Mouse (Mus musculus) small intestine, adult 2 months (tissue): ENCODE results near the gene Lonp2. TPM values are rescaled to one million over a fixed set of nuclear protein-coding genes. Genes with fewer than 3 reads are reported as not detected.

ENCODE experiments used
- H3K27ac ChIP-seq: fragments of 200-500 bp; 2 replicates; pipeline ENCODE4 v1.5.1; 2012; ENCODE audit warnings: low read depth, low read length, control low read depth, inconsistent platforms; ENCODE audit not compliant: insufficient read depth
- H3K27me3 ChIP-seq: fragments of 200-500 bp; 2 replicates; pipeline ENCODE4 v1.6.1; 2012; ENCODE audit warnings: mild to moderate bottlenecking, moderate library complexity, low read length, inconsistent platforms; ENCODE audit not compliant: control insufficient read depth, insufficient read depth
- H3K36me3 ChIP-seq: fragments of 200-500 bp; 2 replicates; pipeline ENCODE4 v1.6.1; 2012; ENCODE audit warnings: mild to moderate bottlenecking, low read length, control low read depth, inconsistent platforms; ENCODE audit not compliant: control insufficient read depth, insufficient read depth
- H3K4me1 ChIP-seq: fragments of 200-500 bp; 2 replicates; pipeline ENCODE4 v1.6.1; 2012; ENCODE audit warnings: low read length, inconsistent platforms, mixed read lengths; ENCODE audit not compliant: control insufficient read depth, insufficient read depth, insufficient read length
- H3K4me3 ChIP-seq: fragments of 200-500 bp; 2 replicates; pipeline ENCODE4 v1.5.1; 2012; ENCODE audit warnings: low read depth, mild to moderate bottlenecking, control low read depth, inconsistent platforms, low read length, moderate library complexity
- CTCF ChIP-seq: fragments of 200-500 bp; IDR thresholded peaks from 2 replicates; pipeline ENCODE4 v1.5.1; 2012; ENCODE audit warnings: low read depth, mild to moderate bottlenecking, control low read depth, inconsistent platforms, low read length, moderate library complexity, mixed read lengths; ENCODE audit not compliant: insufficient replicate concordance, insufficient read length; ENCODE audit errors: extremely low read depth
- POLR2A ChIP-seq: fragments of 200-500 bp; IDR thresholded peaks from 2 replicates; pipeline ENCODE4 v1.6.1; 2012; ENCODE audit warnings: low read depth, mild to moderate bottlenecking, control low read depth, inconsistent platforms, low read length, moderate library complexity
- WGBS: fragments of 180-500 bp; shearing (Covaris S2); methylation state at CpG from one replicate; pipeline ENCODE4 v1.1.7; 2018; 5-methylcytosine and 5-hydroxymethylcytosine counted together
- polyA plus RNA-seq: library from polyadenylated mRNA; depleted of rRNA; stranded (reverse); fragments of >200 nt; gene quantifications from 2 replicates; pipeline ENCODE4 v1.2.3, GENCODE M21; 2012

Lonp2 gene
- polyA plus RNA-seq, 1 experiment: 59.5 TPM

- no peak for TF ChIP-seq CTCF
- TF ChIP-seq POLR2A: no peak
- WGBS: 51% methylated on average over 5 of the region's 5 CpGs
These were observed 27.6 kb downstream of the Lonp2 start for GRCm38 (mm10) chr8:86651416-86651815.

GRCm38 (mm10) chr8:86652546-86652945, 28.7 kb downstream of the Lonp2 start:
- no peak overlapping the region for H3K27ac ChIP-seq
- no peaks in the 10 kb centered on the region for H3K4me1 ChIP-seq
- 79% methylated on average over 2 of the region's 2 CpGs for WGBS
- TF ChIP-seq POLR2A: no peak
- no peak for TF ChIP-seq CTCF
- no peak overlapping the region for H3K4me3 ChIP-seq
- H3K27me3 ChIP-seq: no peaks in the 10 kb centered on the region
- peaks cover 45% of the 10 kb centered on the region for H3K36me3 ChIP-seq

More at GRCm38 (mm10) chr8:86651416-86651815, 27.6 kb downstream of the Lonp2 start:
- Histone ChIP-seq H3K36me3 (peaks cover 47% of the 10 kb centered on the region), H3K27ac (no peak overlapping the region; the same call in 1 of the 2 replicates), H3K4me1 (no peaks in the 10 kb centered on the region), H3K4me3 (no peak overlapping the region), H3K27me3 (no peaks in the 10 kb centered on the region)

- 90% methylated on average over 1 of the region's 1 CpGs for WGBS
- H3K4me1 ChIP-seq: no peaks in the 10 kb centered on the region
- TF ChIP-seq POLR2A (no peak), CTCF (no peak)
- H3K27me3 ChIP-seq: no peaks in the 10 kb centered on the region
- H3K27ac ChIP-seq: no peak overlapping the region
- no peak overlapping the region for H3K4me3 ChIP-seq
- peaks cover 40% of the 10 kb centered on the region for H3K36me3 ChIP-seq
These were observed 30.7 kb downstream of the Lonp2 start for GRCm38 (mm10) chr8:86654578-86654977.

- Histone ChIP-seq H3K36me3 (peaks cover 53% of the 10 kb centered on the region), H3K27me3 (no peaks in the 10 kb centered on the region), H3K4me3 (no peak overlapping the region), H3K27ac (no peak overlapping the region), H3K4me1 (no peaks in the 10 kb centered on the region)
- TF ChIP-seq POLR2A: no peak
- TF ChIP-seq CTCF: no peak
These were observed 44.9 kb downstream of the Lonp2 start for GRCm38 (mm10) chr8:86668750-86669149.

GRCm38 (mm10) chr8:86669259-86669658, 45.4 kb downstream of the Lonp2 start:
- H3K27me3 ChIP-seq: no peaks in the 10 kb centered on the region
- 75% methylated on average over 4 of the region's 4 CpGs for WGBS
- peaks cover 58% of the 10 kb centered on the region for H3K36me3 ChIP-seq
- TF ChIP-seq CTCF (no peak), POLR2A (no peak)
- no peaks in the 10 kb centered on the region for H3K4me1 ChIP-seq
- no peak overlapping the region for H3K27ac ChIP-seq
- H3K4me3 ChIP-seq: no peak overlapping the region

GRCm38 (mm10) chr8:86686629-86687028, 62.8 kb downstream of the Lonp2 start:
- Histone ChIP-seq H3K4me3 (no peak overlapping the region), H3K27ac (no peak overlapping the region), H3K36me3 (peaks cover 13% of the 10 kb centered on the region), H3K27me3 (no peaks in the 10 kb centered on the region), H3K4me1 (no peaks in the 10 kb centered on the region)
- TF ChIP-seq POLR2A (no peak), CTCF (no peak)
- WGBS: 86% methylated on average over 3 of the region's 3 CpGs

GRCm38 (mm10) chr8:86692107-86692506, 68.3 kb downstream of the Lonp2 start:
- peaks cover 27% of the 10 kb centered on the region for H3K36me3 ChIP-seq
- WGBS: 100% methylated on average over 1 of the region's 1 CpGs
- H3K27ac ChIP-seq: no peak overlapping the region
- H3K4me3 ChIP-seq: no peak overlapping the region
- TF ChIP-seq CTCF: no peak
- TF ChIP-seq POLR2A: no peak
- no peaks in the 10 kb centered on the region for H3K27me3 ChIP-seq
- no peaks in the 10 kb centered on the region for H3K4me1 ChIP-seq

GRCm38 (mm10) chr8:86694011-86694410, 70.2 kb downstream of the Lonp2 start:
- no peak for TF ChIP-seq CTCF
- TF ChIP-seq POLR2A: no peak
- 36% methylated on average over 1 of the region's 1 CpGs for WGBS
- Histone ChIP-seq H3K27ac (no peak overlapping the region), H3K4me3 (no peak overlapping the region), H3K27me3 (no peaks in the 10 kb centered on the region), H3K4me1 (peaks cover 3% of the 10 kb centered on the region), H3K36me3 (peaks cover 22% of the 10 kb centered on the region)
